Mouse (Mus musculus): ENCODE results near the gene Shf. TPM values are rescaled to one million over a fixed set of nuclear protein-coding genes. Genes with fewer than 3 reads are reported as not detected.
A peak's percentile ranks its signal among the peaks of the same experiment; 100 is the strongest.
"Not testable (repeated sequence)": the region's sequence is repeated elsewhere in the genome, so short reads cannot be mapped to it uniquely, and the experiment has no call there.

Shf gene
- total RNA-seq (2015; ENCODE audit: low replicate concordance) (0.84 TPM in 1 of 2 replicates, not detected in the other), total RNA-seq (2017; ENCODE audit: low replicate concordance) (6.3 and 13.0 TPM in 2 replicates)

DNA sequence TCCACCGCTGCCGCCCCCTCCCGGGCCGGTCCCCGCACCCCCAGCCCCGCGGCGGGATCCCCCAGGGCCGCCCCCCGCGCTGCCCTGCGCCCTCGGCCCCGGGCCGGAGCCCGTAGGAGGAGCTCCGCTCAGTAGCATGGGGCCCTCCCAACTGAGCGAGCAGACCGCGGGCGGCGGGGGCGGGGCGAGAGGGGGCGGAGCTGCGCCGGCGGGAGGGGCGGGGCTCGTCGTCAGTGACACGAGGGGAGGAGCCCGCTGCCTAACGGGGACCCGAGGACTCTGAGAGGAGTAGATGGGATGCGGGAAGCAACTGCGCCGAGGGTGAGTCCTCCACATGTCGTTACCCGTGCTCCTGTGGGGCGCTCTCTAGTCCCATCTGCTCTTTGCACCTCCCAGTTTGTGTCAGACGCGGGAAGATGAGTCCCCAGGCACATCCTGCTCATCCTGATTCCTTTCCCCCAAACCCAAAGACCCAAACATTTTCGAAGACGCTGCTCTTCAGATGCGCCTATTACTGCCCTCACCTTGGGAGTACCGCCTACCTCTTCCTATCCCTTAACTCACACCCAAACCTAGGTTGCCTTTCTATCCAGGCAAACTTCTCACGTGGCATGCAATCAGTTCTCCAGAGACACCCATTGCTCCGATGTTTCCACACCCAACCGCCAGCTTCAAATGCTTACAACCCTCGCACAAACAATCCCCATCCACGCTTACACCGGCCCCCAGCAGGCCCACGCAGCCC is at the start of gene Shf:
Gene Shf (minus strand): TSS at position 168 of the 745 bp plus-strand sequence.
- ATAC-seq (replicated peaks; ENCODE audit: low FRiP score, poor library complexity, severe bottlenecking), result peak; percentile 77

DNA sequence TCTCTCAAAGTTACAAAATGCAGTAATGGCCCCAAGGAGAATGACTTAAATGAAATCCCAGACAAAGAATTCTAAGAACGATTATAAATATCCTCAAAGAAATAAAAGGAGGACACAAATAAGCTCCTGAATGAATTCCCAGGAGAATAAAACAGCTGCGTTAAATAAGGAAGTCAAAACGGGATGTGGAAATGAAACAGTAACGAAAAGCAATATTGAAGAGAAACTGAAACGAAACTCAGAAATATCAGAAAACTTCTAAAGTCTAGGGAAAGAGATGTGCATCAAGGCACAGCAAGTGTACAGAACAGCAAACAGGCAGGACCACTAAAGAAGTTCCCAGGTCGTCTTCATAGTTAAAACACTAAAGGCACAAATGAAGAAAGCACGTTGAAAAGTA is 40.0 kb upstream of the Shf start:
- no peak for ATAC-seq (replicated peaks; ENCODE audit: low FRiP score, poor library complexity, severe bottlenecking)

DNA sequence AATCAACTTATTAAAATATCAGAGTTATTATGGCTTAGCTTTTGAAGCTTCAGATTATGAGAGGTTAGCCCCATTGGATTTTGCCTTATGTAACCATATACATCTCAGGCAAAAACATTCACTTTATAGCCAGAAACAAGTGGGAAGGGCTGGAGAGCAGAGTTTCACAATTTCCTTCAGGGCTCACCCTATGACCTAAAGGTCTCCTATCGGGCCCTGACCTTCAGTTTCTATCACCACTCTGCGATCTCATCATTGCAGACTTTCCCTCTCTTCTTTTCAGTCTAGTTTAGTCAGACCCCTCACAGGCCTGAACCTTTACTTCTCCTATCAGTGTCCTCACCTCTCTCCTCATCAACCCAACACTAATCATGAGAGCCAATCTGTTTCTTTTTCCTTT is 38.6 kb upstream of the Shf start:
- ATAC-seq (replicated peaks; ENCODE audit: low FRiP score, poor library complexity, severe bottlenecking), result no peak

DNA sequence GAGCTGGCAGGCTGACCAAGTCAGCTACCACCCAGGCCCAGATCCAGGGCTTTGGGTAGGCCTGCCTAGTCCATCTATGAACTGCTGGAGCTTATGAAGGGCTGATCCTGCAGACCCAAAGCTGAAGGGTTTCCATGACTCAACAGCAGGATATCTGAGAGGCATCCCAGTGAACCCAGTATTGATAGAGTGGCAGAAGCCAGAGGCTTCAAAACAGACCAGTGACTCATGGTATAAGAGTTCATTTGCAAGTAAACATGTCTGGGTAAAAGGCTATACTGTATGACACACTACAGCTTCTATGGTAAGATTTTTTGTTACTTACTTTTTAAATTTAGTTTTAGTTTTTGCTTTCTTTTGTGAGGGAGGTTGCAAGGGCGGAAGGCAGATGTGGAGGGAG is 27.2 kb upstream of the Shf start:
- no peak for ATAC-seq (replicated peaks; ENCODE audit: low FRiP score, poor library complexity, severe bottlenecking)

DNA sequence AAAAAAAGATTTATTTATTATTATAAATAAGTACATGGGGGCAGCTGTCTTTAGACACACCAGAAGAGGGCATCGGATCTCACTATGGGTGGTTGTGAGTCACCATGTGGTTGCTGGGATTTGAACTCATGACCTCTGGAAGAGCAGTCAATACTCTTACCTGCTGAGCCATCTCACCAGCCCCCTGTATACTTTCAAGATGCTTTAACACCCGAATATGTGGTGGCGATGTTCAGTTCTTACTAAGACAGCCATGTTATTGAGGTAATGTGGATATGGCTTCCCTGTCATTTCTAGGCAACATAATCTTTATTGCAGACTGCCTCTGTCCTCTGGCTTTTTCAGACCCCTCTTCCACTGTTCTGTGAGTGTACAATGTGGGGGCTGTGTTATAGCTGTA is 18.2 kb upstream of the Shf start:
- ATAC-seq (replicated peaks; ENCODE audit: low FRiP score, poor library complexity, severe bottlenecking), result not testable (repeated sequence)

DNA sequence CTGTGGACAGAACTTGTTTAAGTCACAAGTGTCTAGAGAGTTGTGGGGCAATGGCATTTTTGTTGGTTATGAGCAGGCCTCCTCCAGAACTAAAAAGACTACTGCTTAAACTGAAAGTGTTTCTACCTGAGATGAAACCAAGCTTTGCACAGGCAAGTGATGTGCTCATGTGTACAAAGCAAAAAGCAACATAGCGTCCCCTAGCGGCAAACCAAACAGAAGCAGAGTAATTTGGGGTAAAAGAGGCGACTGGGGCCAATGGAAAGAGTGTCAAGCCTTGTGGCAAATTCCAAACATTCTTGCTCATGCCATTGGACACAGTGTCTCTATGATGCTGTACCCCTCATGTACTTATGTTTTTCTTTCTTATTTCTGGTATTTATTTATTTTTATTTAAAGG is 16.1 kb upstream of the Shf start:
- ATAC-seq (replicated peaks; ENCODE audit: low FRiP score, poor library complexity, severe bottlenecking), result no peak

DNA sequence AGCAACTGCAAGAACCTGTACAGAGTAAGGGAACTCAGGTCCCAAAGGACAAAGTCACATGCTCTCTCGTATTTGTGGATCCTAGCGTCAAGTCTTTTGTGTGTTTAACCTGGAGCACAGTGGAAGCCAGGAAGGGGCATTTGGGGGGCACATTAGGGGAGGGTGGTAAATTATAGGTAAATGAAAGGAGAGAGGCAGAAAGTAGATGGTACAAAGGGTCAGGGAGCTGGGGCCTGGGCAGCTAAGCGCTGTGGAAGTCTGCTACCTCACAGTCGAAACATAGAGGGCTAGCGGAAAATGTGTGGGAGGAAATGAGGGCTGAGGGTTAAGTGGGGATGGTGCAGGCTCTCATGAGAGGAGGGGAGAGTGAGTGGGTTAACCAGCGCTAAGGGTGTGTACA is 13.2 kb upstream of the Shf start:
- ATAC-seq (replicated peaks; ENCODE audit: low FRiP score, poor library complexity, severe bottlenecking), result no peak

DNA sequence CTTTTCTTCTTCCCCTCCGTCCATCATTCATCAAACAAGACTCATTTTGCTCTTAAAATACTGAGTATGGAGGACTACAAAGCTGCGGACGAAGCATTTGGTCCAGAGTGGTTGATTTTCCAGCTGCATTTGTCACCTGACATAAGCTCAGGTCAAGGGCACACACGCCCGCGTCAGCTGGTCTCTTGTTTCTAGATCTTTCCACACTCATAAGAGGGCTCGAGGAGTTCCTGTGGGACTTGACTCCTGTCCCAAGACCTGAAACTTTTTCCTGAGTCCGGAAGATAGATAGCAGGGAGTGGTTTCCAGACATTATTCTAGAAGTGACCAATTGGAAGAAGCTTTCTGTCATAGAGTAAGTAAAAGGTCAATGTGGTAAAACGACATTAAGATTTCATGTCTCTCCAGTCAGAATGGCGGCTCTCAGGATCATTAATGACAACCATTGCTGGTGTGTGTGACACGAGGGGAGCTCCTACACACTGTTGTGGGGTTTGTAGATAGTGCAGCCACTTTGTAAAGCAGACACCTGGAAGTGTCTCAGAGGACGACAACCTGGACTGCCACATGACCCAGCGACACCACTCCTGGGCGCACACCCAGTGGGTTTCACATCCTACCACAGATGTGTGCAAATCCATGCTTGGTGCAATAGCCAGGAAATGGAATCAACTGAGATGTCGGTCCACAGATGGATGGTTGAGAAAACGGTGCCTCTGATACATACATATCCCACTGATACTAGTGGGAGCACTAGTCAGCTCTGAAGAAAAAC is 12.6 kb upstream of the Shf start:
- ATAC-seq (replicated peaks; ENCODE audit: low FRiP score, poor library complexity, severe bottlenecking), result no peak

DNA sequence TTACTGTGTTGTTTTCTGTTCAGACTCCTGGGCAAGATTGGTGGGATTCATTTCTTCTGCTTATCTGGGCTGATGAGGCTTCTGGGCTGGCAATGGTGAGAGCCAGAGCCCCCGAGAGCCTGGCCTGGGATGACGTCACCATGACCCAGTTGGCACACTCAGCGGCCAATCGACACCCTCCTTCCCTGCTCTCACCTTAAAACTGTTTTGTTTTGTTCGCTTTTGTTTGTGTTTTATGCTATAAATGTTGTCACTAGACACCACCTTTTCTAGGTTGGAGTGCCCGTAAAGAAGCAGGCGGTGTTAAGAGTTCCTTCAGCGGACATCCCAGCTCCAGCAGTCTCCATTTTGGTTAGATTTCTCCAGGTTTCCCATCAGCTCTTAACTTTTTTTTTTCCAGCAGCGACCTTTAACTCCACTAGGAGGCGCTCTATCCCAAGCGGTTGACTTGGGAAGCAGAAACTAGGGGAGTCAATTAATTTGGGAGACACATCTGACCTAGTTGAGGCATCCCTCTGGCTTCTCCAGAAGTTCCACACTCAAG is 11.9 kb upstream of the Shf start:
- ATAC-seq (replicated peaks; ENCODE audit: low FRiP score, poor library complexity, severe bottlenecking), result no peak

DNA sequence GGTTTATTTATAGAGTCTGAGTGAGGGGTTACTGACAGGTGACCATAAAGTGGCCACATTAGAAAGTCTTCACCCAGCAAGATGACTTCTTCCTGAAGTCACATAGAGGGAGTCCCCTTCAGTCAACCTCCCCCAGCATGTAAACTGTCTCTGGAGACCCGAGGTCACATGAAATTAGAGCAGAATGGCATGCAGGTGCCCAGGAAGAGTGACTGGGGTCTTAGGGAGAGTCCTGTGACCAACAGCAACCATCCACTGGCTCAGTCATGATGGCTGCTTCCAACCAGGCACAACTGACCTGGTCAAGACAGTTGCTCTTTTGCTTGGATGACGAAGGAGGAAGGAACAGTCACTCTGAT is 10.3 kb upstream of the Shf start:
- ATAC-seq (replicated peaks; ENCODE audit: low FRiP score, poor library complexity, severe bottlenecking), result no peak

DNA sequence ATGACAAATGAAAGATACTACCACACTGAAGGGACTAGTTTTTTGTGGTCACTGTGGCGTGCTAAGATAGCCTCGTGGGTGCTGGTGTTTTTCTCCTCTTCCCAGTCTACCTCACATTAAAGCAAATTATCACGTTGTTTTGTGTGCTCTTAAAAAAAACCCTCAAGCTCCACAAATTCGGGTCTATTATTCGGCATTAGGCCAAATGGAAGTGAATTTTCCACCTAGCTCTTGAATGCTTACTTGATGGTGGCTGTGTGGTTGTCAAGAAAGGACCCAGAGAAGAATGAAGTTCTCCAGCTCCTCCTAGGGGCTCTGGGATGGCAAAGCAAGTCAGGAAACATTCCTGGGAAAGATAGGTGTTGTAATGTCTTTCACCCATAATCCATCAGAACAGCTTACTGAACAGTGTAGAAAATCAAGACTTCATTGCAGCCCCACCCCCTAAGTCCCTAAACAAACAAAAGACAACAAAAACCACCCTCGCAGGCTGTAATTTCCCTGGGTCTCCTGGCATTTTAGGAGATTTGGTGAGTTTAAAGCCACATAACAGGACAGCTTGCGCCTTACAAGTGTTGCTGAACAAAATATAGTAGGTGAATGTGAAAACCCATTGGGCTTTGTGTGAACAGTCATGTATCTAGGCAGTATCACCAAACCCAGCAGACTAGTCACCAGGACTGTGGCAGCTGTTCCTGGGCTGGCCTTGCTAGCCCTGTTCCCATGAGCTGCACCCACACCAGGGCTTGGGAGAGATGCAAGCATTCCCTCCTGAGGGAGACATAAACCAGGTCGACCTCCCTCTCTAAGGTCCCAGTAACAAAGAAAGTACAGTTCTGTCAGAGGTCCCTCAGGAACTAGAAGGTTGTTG is 9.7 kb upstream of the Shf start:
- no peak for ATAC-seq (replicated peaks; ENCODE audit: low FRiP score, poor library complexity, severe bottlenecking)

DNA sequence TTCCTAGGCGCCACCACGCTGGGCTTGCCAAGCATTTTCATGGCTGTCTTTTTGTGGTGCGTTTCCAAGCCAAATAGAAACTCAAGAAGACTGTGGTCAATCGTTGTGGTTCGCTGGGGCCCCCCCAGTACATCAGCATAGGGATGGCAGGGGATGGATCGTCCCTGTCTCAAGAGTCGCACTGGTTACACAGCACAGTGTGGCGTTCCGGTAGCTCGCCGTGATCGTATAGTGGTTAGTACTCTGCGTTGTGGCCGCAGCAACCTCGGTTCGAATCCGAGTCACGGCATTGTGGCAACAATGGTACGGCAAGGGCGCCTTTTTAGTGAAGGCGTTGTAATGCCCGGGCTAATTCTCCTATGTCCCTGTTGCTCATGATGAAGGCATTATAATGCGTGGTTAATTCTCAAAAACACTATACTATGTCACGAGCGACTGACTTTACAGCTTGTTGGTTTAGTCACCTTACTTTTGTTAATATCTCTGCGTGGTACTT is 8.8 kb upstream of the Shf start:
- peak; percentile 49 for ATAC-seq (replicated peaks; ENCODE audit: low FRiP score, poor library complexity, severe bottlenecking)

DNA sequence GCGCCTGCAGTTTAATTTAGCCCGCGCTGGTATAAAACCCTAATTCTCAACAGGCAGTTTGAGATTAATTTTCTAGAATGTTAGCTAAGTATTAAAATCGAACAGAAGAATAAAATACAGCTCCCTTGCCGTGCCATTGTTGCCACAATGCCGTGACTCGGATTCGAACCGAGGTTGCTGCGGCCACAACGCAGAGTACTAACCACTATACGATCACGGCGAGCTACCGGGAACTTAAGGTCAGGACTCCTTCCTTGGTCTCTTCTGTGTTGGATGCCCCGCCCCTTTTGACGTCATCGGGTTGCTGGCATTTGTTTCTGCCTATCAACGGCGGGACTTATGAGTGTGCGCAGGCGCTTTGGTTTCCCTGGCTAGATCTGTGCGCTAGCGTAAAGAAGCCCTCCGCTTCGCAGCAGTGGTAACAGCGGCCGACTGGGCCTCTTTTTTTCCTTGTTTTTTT is 8.3 kb upstream of the Shf start:
- ATAC-seq (replicated peaks; ENCODE audit: low FRiP score, poor library complexity, severe bottlenecking), result peak; percentile 68

DNA sequence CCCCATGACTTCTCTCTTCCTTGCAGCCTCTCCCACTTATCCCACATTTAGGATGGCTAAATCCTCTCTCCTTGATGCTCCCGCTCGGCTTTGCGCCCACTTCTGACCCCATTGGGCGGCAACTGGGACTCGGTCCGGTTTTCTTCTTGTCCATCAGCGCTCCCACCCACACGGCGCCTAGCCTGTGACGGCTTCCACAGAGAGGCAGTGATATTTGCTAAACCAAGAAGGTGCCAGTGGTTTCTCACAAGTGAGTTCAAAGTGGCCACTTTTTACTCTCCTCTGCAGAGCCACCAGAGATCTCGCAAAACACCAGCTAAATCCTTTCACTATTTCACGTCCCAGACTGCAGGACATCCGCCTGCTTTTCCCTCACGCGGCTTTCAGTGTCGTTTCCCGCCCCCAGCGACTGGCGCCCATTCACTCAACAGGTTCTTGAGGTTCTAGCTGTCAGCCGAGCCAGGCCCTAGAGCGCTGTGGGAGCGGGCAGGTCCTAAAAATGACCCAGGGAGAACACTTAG is 7.1 kb upstream of the Shf start:
- peak; percentile 20; the same call in 1 of the 2 replicates for ATAC-seq (replicated peaks; ENCODE audit: low FRiP score, poor library complexity, severe bottlenecking)

DNA sequence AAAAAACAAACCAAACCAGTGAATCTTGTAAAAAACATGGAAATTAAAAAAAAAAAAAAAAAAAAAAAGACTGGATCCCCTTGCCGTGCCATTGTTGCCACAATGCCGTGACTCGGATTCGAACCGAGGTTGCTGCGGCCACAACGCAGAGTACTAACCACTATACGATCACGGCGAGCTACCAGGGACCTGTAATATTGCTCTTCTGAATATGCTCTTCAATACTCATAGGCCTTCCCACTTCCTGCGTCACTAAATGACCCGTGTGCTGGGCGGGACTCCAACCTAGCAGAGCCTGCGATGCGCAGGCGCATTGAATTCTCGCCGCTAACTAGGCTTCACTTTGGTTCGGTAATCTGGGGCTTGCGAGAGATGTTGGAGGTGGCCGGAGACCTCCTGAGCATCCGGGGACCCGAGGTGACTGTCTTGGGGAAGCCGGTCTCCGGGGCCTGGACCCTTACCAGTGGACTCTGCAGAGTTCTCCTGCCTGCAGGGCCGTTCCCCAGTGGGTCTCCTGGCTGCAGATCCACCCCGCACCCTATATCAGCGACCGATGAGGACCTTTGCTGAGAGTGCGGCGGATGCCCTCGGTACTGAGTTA is 6.5 kb upstream of the Shf start:
- ATAC-seq (replicated peaks; ENCODE audit: low FRiP score, poor library complexity, severe bottlenecking), result peak; percentile 79

DNA sequence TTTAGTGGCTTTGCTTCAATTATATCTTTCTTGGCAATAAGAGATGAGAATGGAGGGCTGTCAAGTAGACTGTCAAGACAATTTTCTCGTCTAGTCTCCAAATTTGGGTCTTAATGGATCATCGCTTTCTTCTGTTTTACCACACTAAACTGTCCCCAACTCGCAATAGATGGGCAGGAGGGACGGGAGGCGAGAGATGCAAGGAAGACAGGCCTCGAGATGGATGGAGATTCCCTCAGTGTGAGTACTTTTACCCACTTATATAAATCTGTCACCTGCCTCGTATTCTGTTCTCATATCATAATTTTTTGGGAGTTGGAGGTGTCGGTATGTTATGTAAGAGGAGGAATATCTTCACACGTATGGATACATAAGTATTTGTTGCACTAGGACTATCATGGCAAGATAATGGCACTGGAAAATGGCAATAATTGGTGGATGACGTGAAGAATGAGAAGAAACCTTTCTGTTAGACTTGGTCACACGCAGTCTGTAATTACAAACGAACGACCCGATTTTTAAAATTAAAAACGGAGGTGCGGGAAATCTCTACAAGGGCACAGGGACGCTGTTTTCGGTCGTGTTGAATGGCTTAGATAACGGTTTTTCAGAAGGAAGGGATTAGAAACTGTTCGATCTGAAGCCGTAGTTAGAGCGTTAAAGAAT is 5.8 kb upstream of the Shf start:
- ATAC-seq (replicated peaks; ENCODE audit: low FRiP score, poor library complexity, severe bottlenecking), result no peak

DNA sequence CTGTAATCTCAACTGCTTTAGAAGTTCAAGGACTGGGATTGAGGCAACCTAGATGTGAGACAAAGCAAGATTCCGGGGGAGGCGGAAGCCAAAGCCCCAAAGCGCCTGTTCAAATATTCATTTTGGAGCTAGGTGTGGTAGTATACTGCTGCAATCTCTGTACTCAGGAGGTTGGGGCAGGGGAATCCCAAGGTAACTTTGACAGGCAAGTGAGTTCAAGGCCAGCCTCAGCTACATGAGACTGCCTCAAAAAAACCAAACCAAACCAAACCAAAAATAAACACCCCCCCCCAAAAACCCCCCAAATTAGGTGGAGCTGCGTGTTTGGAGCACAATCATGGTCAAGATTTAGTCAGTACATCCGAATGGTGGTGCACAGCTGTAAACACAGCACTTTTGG is 5.0 kb upstream of the Shf start:
- no peak for ATAC-seq (replicated peaks; ENCODE audit: low FRiP score, poor library complexity, severe bottlenecking)

DNA sequence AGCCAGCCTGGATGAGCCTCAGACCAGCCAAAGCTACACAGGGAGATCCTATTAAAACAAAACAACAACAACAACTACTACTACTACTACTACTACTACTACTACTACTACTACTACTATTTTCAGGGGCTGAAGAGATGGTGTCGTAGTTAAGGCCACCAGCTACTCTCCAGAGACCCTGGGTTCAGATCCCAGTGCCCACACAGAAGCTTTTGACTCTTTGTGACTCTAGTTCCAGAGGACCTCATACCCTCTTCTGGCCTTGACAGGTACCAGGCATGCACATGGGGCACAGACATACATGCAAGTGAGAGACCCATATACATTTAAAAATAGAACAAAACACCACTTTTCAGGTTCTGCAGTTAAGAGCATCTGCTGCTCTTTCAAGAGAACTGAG is 3.6 kb upstream of the Shf start:
- ATAC-seq (replicated peaks; ENCODE audit: low FRiP score, poor library complexity, severe bottlenecking), result no peak

DNA sequence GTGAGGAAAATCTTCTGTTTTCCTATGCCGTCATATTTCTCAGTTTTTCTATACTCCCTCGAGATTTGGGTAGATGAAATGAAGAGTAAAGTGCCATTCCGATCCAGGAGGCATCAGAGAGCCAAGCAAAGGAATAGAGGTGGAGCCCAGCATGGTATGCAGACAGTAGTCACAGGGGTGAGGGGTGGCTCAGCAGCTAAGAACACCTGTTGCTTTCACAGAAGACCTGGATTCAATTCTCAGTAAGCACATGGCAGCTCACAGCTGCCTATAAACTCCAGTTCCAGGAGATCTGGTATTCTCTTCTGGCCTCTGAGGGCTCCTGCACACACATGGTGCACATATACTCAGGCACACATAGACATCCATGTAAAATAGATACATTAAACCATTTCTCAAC is 3.1 kb upstream of the Shf start:
- ATAC-seq (replicated peaks; ENCODE audit: low FRiP score, poor library complexity, severe bottlenecking), result no peak

All from erythroblast, adult 5-6 weeks (primary cell).